Mouse (Mus musculus) CH12F3 (cell line): ENCODE measurements around the gene Spns2.

Experiments used
- in situ Hi-C: fragments of 300-500 bp; cut with MboI; formaldehyde crosslinking; loops from 2 replicates; pipeline ENCODE4 v1.14.3; 2020; ENCODE audit warnings: low sequenced_read_pairs

Spns2 gene

DNA sequence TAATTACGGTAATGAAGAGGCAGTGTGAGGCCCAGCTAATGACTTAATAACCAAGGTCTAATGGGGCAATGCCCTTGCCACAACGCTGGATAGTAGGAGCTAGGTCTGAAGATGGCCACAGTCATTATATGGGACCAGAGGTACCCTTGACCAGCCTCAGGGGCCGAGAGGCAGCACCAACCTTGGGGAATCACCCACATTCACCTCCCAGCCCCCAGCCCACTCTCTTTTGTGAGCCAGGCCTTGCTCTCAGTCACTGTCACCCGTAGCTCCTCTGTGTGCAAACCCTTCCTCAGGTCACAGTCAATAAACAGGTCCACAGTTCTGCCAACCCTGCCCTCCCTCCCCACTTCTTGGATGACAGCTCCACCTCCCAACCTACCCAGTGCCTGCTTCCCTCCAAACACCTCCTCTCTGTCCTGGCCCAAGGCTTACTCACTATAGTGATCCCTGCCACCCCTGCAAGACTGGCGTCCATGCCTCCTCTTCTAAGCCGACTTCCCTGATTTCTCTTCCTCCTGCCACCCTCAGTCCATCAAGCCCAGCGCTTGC is 13.6 kb downstream of the Spns2 start:
- in situ Hi-C loops, result no loop called here

DNA sequence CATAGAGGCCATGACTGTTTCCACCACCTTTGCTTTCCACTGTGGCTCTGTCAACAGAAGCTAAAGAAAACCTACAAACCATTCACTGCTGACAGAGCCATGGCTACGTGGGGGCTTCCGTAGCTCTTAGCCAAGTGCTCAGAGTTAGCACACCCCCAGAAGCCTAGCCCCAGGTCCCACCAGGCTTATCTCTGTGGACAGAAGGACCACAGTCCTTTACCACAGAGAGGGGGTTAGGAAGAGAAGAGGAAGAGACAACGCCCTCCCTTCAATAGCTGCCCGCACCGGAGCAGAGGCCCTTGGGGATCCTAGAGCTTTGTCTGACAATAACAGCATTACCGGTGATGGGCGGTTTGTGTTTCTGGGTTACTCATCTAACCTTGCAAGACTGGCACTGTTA is 14.3 kb downstream of the Spns2 start:
- in situ Hi-C loops, result no loop called here

DNA sequence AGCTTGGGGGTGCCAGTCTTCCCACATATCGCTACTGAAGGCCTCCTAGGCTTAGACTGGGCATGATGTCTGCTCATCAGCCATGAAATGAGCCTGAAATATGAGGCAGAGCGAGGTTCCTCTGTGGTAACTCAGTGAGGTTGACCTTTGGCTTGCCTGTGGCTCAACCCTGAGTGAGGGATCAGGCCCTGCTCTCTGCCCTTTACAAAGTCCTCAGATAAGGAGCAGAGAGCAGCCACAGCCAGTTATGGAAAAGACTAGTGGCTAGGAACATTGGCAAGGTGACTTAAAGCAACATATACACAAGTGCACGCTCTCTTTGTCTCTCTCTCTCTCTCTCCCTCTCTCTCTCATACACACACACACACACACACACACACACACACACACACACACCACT is 14.8 kb downstream of the Spns2 start:
- in situ Hi-C loops, result no loop called here

DNA sequence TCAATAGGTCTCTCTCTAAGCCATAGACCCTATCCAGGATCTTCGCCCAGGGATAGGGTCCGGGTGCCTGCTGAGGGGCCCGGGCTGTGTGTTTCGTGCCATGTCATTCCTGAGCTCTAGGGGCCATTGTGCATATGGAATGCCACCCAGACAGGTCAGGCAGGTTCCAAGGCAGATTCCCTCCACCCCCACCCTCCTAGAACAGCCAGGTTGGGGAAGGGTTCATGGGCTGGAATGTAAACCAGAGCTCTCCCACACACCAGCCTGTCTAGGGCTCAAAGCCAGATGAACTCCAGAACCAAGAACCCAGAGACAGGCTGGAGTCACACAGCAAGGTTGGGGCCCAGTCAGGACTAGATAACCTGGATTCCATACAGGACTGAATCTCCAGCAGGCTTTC is 16.2 kb downstream of the Spns2 start:
- in situ Hi-C loops, result no loop called here

DNA sequence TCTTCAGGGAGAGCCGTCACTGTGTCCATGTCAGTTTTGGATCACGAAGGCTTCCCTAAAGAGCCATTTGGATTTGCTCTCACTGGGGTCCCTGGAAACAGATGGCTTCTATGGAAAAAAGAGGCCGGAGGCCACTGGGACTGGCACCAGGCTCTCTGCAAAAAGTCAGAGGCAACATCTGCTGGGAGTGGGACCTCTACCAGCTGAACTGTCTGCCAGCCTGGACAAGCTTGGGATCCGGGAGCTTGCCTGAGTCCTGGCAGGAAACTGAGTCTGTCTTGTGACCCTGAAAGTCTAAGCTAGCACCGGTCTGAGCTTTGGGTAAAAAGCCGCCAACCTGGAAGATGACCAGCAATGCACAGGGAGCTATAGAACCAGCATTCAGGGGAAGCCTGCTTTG is 18.3 kb downstream of the Spns2 start:
- in situ Hi-C loops, result no loop called here

DNA sequence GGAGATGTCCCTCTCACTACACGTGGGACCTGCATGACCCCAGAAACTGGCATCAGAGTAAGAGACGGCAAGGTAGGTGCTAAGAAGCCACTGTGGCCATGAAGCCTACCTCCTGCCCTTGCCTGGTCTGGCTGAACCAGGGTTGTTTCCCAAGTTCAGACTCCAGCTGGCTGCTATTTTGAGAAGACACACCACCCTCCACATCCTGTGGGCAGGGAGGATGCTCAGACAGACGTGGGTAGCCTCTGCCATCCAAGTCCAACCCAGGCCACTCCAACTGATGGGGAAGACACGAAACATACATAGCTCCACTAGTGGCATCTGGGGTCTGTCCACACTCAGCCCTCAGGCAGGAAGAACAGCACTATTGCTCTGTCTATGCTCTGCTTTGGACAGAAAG is 19.7 kb downstream of the Spns2 start:
- in situ Hi-C loops, result no loop called here

DNA sequence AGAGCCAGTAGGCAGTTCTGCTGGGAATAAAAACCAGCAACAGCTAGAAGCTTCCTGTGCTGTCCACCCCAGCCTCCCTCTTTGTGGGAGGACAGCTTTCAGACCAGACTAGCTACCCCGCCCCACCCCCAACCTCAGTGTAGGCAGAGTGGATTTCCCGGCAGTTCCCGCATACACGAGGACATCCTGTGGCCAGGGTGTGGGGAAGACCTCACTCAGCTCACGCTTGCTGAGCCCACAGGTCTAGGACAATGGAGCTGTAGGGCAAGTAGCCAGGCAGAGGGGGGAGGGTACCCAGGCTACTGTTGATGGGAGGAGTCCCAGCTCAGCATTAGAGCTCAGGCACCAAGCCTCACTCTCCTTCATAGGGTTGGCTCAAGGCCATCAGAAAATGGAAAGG is 20.5 kb downstream of the Spns2 start:
- in situ Hi-C loops, result no loop called here

DNA sequence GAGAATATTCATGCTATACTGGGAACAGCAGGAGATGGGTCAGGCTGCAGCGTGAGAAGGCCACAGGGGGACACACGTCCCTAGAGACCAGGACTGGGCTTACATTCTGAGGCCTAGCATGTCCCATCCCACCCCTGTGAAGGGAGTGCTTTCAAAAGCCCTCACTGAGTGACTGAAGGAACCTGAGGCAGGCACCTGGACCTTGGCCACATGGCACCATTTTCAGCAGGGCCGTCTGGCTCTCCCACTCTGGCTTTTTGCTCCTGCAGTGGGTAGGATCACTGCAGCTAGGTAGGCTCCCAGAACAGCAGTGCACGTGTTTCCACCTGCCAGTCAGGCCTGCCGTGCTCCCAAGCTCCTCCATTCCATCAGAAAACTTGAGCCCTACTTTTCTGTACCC is 21.2 kb downstream of the Spns2 start:
- in situ Hi-C loops, result no loop called here

DNA sequence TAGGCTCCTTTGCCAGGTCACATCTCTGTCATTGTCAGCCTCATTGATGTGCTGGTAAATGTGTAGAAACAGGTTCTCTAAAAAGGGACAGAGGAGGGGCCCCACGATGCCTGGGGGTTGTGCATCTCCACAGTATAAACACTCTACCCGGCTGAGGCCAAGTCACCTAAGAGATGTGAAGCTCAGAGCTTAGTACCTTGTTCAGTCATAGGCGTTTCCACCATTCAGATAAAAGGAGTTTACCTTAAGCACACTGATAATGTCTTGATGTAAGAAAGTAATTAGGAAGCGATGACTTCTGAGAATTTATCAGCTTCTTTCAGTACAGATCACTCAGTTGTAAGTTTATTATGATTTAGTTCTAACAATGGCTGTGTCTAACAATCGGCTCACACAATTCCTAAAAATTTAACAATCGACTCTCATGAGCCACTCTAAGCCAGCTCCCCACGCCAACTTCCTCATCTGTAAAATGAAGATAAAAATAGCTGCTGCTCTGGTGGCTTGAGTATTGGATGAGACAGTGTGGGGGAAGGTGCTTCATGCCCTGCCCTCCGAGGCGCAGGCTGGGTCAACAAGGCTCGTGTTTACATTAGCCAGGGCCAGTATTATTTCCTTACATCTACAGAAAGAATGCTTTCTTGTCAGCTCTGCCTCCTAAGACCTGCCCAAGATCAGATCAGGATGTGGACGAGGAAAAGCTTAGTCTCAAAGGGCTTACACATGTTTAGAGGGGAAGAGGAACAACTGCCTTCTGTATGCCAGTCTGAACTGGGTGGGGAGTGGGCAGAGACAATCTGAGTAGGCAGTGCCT is 22.8 kb downstream of the Spns2 start:
- in situ Hi-C loops, result no loop called here

DNA sequence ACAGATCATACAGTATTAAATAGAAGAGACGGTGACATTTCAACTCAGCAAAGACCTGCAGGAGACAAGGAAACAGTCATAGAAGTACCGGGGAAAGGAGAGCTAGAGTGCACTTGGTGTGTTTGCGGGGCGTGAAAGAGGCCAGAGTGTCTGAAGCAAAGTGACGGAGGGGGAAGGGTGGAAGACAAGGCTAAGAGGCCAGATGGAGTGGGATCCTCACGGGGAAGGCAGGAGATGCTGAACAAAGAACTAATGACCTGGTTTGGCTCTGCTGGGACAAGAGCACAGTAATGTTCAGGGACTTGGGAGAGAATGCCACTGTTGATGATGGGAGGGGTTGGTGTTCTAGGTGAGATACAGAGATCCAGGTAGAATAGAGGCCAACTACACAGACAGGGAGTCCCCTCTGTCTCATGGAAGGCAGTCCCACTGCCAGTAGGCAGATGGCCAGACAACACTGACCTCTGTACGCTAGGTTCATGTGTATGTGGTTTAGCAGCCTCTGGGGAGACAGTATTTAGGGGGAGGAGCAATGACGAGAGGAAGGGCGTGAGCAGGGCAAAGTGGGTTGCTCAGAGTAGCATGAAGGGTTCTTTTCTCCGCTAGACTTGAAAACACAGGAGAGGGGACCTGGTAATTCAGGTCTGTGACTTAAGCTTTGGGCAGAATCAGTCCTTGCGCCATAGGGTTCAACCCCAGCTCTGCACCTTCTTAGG is 23.6 kb downstream of the Spns2 start:
- in situ Hi-C loops, result no loop called here

DNA sequence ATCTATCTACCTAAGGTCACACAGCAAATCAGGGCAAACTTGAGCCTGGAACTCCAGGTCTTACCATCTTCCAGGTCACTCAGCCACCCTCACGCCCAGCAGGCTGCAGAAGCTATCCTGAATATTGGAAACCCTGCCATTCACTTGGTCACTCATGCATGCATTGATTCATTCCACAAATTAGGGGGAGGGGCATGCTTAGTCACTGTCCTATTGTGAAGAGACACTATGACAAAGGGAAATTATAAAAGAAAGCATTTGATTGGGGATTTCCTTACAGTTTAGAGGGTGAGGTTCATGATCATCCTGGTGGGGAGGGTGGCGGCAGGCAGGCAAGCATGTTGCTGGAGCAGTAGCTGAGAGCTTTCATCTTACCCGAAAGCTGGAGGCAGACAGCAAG is 24.9 kb downstream of the Spns2 start:
- in situ Hi-C loops, result no loop called here

DNA sequence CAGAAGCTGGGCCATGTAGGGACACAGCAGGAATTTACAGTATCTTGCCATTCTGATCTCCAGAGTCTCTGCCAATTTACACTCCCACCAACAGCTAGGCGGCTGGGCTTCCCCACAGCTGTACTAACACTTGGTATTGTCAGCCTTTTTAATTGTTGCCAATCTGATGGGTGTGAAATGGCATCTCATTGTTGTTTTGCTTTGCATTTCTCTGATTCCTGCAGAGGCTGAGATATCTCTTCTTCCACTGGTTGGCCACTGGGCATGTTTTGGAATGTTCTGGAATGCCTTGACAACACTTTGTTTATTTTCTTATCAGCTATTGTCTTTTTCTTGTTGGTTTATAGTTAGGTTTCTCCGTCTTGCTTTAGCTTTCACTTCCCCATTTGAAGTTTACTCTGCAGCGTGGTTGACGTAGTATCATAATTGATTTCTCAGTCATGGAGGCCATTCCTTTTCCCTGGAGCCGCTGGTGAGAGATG is 28.2 kb downstream of the Spns2 start:
- in situ Hi-C loops, result no loop called here

DNA sequence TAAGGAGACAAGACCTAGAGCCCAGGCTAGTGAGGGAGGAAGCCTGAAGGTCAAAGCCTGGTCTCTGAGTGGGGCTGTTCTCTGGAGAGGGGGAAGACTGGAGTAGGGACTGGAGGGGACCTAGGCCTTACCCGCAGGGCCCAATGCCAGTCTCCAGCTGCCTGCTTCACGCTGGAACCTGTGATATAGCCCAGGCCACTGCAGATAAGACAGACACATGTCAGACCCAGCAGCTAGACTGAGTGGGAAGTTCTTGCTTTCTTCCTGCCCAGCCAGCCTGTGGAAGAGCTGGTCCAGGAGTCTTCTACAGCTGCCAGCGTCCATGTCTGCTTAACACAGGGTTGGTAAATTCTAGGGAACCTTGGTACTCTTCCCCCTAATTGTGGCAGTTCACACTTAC is 31.2 kb downstream of the Spns2 start:
- in situ Hi-C loops, result no loop called here

DNA sequence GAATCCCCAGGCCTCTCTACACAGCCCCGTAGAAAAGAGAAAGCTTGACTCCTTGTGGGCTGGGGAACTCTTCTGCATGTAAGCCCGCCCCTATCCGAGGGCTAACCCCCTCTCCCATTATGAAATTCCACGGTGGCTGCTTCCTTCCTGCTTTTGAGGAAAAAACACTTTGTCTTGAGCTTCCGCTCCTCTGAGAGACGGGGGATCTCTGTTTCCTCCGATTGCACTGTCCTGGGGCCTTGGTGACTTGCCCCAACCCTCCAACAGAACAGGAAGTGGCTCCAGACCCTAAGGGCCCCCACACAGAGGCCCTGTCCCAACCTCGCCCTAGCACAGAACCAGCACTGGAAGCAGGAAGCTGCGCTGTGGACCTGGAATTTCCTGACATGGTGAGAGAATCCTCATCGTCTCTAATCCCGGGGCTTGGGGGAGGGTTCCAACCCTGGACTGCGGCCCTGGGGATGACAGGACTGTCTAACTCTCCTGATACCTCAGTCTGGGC is 31.7 kb downstream of the Spns2 start:
- in situ Hi-C loops, result no loop called here

DNA sequence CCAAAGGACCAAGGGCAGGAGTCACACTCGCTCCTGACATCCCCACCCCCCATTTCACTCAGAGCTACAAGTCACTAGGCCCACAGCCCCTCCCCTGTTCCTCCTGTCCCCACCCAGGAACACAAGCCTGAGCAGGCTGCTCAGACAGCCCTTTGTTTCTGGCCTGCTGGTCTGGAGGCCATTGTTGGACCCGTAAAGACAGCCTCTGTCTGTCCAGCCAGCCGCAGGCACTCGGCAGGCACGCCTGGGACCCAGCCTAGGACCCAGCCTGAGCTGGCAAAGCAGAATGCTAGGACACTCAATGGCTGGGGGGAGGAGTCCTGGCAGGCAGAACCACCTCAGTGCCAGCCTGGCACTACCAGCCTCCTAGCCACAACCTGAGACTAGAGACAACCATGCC is 34.0 kb downstream of the Spns2 start:
- in situ Hi-C loops, result no loop called here

DNA sequence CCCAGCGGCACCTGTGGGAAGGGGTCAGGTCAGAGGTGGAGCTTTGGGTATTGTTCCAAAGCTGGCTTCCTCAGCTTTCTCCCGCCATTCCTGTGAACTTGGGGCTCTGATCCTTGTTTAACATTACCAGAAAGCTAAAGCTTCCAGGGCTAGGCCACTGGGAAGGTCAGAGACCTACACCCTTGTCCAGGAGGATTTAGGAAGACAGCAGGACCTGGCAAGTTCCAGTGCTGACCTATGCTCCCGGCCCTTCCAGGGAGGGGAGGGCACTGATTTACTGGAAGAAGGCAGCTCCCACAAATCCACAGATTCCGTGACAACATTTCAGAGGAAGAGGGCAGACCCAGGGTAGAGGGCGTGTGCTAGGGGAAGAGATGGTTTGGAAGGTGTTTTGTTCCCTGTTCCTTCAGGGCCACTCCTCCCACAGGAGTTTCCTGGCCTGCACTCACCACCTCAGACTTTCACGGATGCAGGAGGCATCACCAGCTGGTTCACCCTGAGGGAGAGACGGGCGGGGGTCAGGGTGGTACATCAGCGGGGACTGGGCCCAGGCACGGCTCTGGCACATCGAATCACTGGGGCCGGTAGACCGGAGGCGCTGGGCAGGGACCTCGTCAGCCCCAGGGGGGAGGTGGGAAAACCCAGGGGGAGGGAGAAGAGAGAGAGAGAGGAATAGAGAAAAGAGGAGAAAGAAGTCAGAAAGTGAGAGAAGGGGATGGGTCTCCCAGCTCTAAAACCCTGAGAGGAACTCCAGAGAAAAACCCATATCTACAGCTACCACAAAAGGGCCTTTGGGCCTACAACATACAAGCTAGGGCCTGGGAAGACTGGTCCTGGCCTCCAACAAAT is 36.4 kb downstream of the Spns2 start:
- in situ Hi-C loops, result no loop called here

DNA sequence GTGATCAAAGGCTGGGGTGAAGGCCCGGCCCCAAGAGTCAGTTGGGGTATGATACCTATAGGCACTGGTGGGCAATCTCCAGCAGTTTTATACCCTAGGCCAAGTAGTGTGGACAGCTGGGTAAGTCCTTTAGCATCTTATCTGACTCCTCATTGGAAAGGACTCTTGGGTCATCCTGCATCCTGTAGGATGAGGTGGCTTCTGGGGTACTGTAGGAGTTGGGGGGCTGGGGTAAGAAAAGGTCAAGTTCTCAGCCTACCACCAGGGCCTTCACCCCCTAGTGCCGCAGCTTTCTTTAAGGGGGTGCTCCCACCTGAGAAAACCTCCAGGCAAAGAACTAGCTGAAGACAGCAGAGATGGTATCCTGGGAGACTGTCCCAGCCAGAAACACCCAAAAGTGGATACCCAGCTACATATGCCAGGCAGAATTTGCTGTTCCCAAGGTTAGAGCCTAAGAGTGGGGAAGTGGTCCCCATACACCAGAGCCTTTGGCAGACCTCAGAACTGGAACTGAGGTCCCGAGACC is 37.5 kb downstream of the Spns2 start:
- in situ Hi-C loops, result no loop called here

DNA sequence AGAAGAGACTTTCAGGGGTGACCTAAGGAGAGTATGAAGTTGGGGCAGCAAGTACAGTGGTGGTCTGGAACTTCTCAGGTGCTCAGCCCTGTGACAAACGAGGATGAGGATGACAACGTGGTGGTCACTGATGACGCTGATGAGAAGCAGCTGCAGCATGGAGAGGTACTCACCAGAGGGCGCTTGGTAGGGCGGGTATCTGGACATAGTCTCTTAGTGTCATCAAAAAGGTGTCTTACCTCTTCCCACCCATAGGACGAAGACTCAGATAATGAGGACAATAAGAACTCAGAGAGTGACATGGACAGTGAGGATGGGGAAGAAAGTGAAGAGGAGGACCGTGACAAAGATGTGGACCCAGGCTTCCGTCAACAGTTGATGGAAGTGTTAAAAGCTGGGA is 42.2 kb downstream of the Spns2 start:
- in situ Hi-C loops, result loop anchor here (10.0 kb wide), 1 partner anchor 107 kb away; the partner anchor contains the start of gene Spns3

DNA sequence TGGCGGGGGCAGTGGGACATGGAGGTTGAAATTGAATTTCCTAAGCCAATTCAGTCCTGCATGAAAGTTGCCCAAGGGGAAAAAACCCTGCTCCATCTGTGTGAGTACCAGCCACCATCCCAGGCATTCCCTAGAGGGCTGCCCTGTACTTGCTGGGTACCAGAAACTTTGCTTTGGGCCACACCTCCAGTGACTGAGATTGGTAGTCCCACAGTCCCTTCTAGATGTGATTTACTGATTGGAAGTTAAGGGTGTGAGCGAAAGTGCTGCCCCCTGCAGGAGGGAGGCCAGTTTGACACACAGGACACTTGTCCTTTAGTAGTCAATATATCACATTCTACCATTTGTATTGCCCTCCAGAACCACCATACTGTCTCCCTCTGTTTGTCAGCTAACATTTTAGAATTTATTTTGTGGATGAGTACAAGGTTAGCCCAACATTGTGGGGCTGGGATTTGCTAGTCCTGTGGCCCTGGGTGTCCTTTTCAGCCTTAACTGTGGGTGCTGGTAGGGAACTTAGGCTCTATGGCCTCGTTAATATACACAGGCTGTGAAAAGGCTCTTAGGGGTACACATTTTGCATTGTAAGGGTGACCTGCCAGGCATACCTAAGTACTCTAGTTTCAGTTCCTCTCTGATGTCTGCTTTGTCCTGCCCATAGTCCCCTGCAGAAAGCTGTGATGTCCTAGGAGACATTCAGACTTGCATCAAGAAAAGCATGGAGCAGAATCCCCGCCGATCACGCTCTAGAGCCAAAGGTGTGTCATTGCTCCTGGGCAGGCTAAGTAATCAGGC is 43.2 kb downstream of the Spns2 start:
- in situ Hi-C loops, result loop anchor here (10.0 kb wide), 1 partner anchor 108 kb away; the partner anchor contains the start of gene Spns3
